Comparison of ENCODE assay signal across 17 mouse cellular contexts in genomic region chr19:47024954-47025353, GRCm38 (mm10). TPM values are rescaled to one million over a fixed set of nuclear protein-coding genes. Genes with fewer than 3 reads are reported as not detected.
A peak's percentile ranks its signal among the peaks of the same experiment; 100 is the strongest.
DNase-seq lines count a peak whose midpoint lies in the region; ATAC-seq and TF ChIP-seq lines count a peak whose summit lies in the region.
"Had no signal": no experiment of that assay in that cellular context is flagged by ENCODE, and none has a peak within 500 bp of the region (broad histone marks: within the 10 kb centered on the region; RNA-seq: fewer than 3 reads in every experiment).

No protein-coding gene starts in this region.

- H3K27ac ChIP-seq in lung, embryonic 15.5 days = no peak overlapping the region
- H3K27ac ChIP-seq in layer of hippocampus, adult 2 months = no peak overlapping the region
- H3K27ac ChIP-seq: embryonic facial prominence, embryonic 12.5 days; hindbrain, postnatal 0 days; kidney, embryonic 15.5 days had no signal

- WGBS in lung, embryonic 15.5 days = 32% methylated on average over 10 of the region's 10 CpGs

- H3K4me1 ChIP-seq in lung, embryonic 15.5 days = peaks cover 10% of the 10 kb centered on the region
- H3K4me1 ChIP-seq: embryonic facial prominence, embryonic 12.5 days; kidney, embryonic 15.5 days had no signal

- H3K9ac ChIP-seq in lung, embryonic 15.5 days = no peak overlapping the region
- H3K9ac ChIP-seq: embryonic facial prominence, embryonic 12.5 days; kidney, embryonic 15.5 days had no signal

- DNase-seq in frontal cortex, postnatal 36 days (ENCODE audit: low spot score in 2 of 2) = peak; percentile 58 to 63
- DNase-seq in frontal cortex, postnatal 14 days (ENCODE audit: low spot score in 2 of 2) = no peak
- DNase-seq in 3T3-L1 (ENCODE audit: low read depth, low spot score) = peak; percentile 34
- peak; percentile 28 for DNase-seq in adrenal gland, postnatal 10 days
- no peak for DNase-seq in cerebellum, postnatal 36 days
- DNase-seq in layer of hippocampus, adult 2 months (ENCODE audit: low spot score in 2 of 2) = no peak
- DNase-seq: cerebellum, adult 9-11 months; gastrocnemius, postnatal 10 days; retina, postnatal 1 day had no signal

- TF ChIP-seq CTCF in layer of hippocampus, adult 2 months (conservative IDR thresholded peaks at IDR 0.05) = no peak

- no peaks in the 10 kb centered on the region for H3K36me3 ChIP-seq in lung, embryonic 15.5 days
- H3K36me3 ChIP-seq: embryonic facial prominence, embryonic 12.5 days; kidney, embryonic 15.5 days had no signal

- H3K9me3 ChIP-seq in lung, embryonic 15.5 days = no peaks in the 10 kb centered on the region
- H3K9me3 ChIP-seq: embryonic facial prominence, embryonic 12.5 days; kidney, embryonic 15.5 days had no signal

- no peak overlapping the region for H3K4me3 ChIP-seq in lung, embryonic 15.5 days
- no peak overlapping the region for H3K4me3 ChIP-seq in layer of hippocampus, adult 2 months
- H3K4me3 ChIP-seq: embryonic facial prominence, embryonic 12.5 days; kidney, embryonic 15.5 days had no signal

- ATAC-seq in lung, embryonic 15.5 days (ENCODE audit: borderline replicate concordance, extremely low read depth, low FRiP score, low TSS enrichment) = peak; percentile 90
- no peak for ATAC-seq in monocyte, adult 5-6 weeks (replicated peaks; ENCODE audit: insufficient number of reproducible peaks, low FRiP score, low TSS enrichment, poor library complexity, severe bottlenecking)
- ATAC-seq: hindbrain, postnatal 0 days; midbrain, embryonic 16.5 days; Patski had no signal

- H3K27me3 ChIP-seq in lung, embryonic 15.5 days = no peaks in the 10 kb centered on the region
- H3K27me3 ChIP-seq: embryonic facial prominence, embryonic 12.5 days had no signal

- H3K4me2 ChIP-seq in lung, embryonic 15.5 days = no peak overlapping the region
- H3K4me2 ChIP-seq: embryonic facial prominence, embryonic 12.5 days; kidney, embryonic 15.5 days had no signal

RNA-seq across cellular contexts. Expression of gene Nt5c2, which starts 10.0 kb away (rescaled TPM):
- 10 to 100 TPM; 73.1 to 77.3 TPM for total RNA-seq in adrenal gland, postnatal 10 days (2021)
- polyA plus RNA-seq in lung, embryonic 15.5 days (2015; fragmentation: Nextera tagmentation; extraction: Ambion mirVana) = 85.4 and 86.0 TPM in 2 replicates
- total RNA-seq in layer of hippocampus, adult 2 months (2021) = 10 to 100 TPM; 80.9 to 84.4 TPM
- 45.4 to 63.8 TPM (median 58.6 TPM) in 3 replicates for total RNA-seq in monocyte, adult 5-6 weeks (2017)

RNA-seq across cellular contexts. Expression of gene Ina, which starts 10.5 kb away (rescaled TPM):
- total RNA-seq in adrenal gland, postnatal 10 days (2021) = 10 to 100 TPM in 1 of 2 experiments, 1 to 10 TPM in 1; 7.6 to 12.2 TPM
- 1.0 and 2.3 TPM in 2 replicates for polyA plus RNA-seq in lung, embryonic 15.5 days (2015; fragmentation: Nextera tagmentation; extraction: Ambion mirVana)
- total RNA-seq in layer of hippocampus, adult 2 months (2021) = 100 to 1,000 TPM; 170 to 180 TPM
- not detected in 3 replicates for total RNA-seq in monocyte, adult 5-6 weeks (2017)
- polyA plus RNA-seq: C2C12 had no signal

RNA-seq across cellular contexts. Expression of gene Pcgf6, which starts 25.8 kb away (rescaled TPM):
- 1 to 10 TPM; 8.6 to 8.9 TPM for total RNA-seq in adrenal gland, postnatal 10 days (2021)
- polyA plus RNA-seq in lung, embryonic 15.5 days (2015; fragmentation: Nextera tagmentation; extraction: Ambion mirVana) = 15.3 and 19.3 TPM in 2 replicates
- 10 to 100 TPM; 19.3 to 25.5 TPM for total RNA-seq in layer of hippocampus, adult 2 months (2021)
- 0.95 to 5.7 TPM (median 1.7 TPM) in 3 replicates for total RNA-seq in monocyte, adult 5-6 weeks (2017)

RNA-seq across cellular contexts. Expression of gene Taf5, which starts 42.6 kb away (rescaled TPM):
- 1 to 10 TPM; 4.4 to 4.8 TPM for total RNA-seq in adrenal gland, postnatal 10 days (2021)
- polyA plus RNA-seq in lung, embryonic 15.5 days (2015; fragmentation: Nextera tagmentation; extraction: Ambion mirVana) = 5.2 and 5.3 TPM in 2 replicates
- total RNA-seq in layer of hippocampus, adult 2 months (2021) = 1 to 10 TPM; 5.2 to 5.6 TPM
- 15.5 to 23.5 TPM (median 20.1 TPM) in 3 replicates for total RNA-seq in monocyte, adult 5-6 weeks (2017)

Comparison
In these comparisons a context has a peak if more than half of its experiments do, and no peak if none do; other contexts are left out.
1. DNase-seq: peak in frontal cortex, postnatal 36 days (2 of 2), 3T3-L1 (single experiment) and adrenal gland, postnatal 10 days (single experiment); none in frontal cortex, postnatal 14 days (0 of 2), cerebellum, postnatal 36 days (0 of 2) and layer of hippocampus, adult 2 months (0 of 2).
2. RNA of gene Ina, which starts 10.5 kb away (total RNA-seq): 170 to 180 TPM in layer of hippocampus, adult 2 months; 7.6 to 12.2 TPM in adrenal gland, postnatal 10 days and not detected in monocyte, adult 5-6 weeks; every median in the first group is over 10 times any median in the second.